Mouse (Mus musculus) kidney, postnatal 14 days (tissue): ENCODE data around the gene Ccnl2.
A peak's percentile ranks its signal among the peaks of the same experiment; 100 is the strongest.

Experiments
- DNase-seq: peaks from one replicate; pipeline ENCODE4 v3.0.0; 2022; ENCODE audit warnings: mixed read lengths

The Ccnl2 gene

DNA sequence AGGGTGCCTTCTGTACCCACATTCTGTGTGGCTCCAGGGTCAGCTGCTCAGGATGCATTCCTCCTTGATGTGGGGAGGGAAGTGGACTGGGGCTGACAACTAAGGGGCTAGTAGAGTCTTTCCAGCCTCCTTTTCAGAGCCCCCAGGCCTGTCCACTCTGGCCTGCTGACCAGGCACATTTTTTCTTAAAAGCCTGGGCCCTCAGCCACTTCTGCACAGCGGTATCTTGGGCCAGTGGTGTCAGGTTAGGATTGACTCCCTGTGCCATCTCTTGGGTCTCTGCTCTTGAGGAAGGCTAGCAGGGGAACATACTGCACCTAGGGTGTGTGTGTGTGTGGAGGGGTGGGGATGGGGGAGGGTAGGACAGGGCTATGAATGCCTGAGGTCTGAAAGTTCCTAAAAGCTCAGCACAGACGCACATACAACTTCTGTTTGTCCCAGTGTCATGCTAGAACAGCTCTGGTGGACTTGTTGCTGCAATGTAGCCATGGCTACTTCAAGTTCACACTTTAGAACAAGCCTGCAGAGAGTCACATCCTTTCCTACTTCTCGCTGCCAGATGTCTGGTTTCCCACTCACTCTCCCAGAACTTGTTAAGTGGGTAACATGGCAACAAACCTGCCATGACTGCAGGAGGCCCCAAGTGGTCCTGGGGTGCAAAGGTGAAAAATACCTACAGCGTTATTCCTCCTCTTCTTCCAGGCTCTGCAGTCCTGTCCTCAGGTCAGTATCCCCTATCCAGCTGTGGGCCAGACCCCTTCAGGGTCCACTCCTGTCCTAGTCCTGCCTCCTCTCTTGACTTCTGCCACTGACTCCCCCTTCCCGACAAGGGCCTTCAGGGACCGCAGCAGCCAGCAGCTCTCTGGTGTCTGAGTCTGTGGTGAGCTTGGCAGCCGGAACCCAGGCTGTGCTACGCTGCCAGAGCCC lies 28.1 kb downstream of the Ccnl2 start:
- DNase-seq, result no peak

DNA sequence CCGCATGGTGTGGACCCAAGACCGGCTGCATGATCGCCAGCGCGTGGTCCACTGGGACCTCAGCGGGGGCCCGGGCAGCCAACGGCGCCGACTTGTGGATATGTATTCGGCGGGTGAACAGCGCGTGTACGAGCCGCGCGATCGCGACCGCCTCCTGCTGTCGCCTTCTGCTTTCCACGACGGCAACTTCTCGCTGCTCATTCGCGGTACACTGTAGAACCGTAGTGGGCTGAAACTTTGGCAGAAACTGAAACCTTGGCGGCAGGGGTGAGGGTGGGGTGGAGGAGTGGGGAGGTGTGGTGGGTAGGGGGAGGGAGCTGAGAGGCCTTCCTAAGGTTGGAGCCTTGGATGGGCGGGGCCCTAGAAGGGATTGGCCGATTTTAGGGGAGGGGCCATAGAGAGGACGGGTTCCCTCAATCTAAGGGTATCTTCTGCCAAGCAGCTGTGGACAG lies 28.7 kb downstream of the Ccnl2 start:
- peak; percentile 79 for DNase-seq

DNA sequence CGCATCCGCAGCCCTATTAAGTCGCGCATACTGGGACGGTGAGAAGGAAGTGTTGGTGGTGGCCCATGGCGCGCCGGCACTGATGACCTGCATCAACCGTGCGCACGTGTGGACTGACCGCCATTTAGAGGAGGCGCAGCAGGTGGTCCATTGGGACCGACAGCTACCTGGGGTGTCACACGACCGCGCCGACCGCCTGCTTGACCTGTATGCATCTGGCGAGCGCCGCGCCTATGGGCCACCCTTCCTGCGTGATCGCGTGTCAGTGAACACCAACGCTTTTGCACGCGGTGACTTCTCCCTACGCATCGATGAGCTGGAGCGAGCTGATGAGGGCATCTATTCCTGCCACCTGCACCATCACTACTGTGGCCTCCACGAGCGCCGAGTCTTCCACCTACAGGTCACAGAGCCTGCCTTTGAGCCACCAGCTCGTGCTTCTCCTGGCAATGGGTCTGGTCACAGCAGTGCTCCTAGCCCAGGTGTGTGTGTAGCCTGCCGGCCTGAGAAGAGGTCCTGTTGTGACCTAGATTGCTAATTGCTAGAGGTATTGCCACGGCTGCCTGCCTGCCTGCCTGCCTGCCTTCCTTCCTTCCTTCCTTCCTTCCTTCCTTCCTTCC lies 29.5 kb downstream of the Ccnl2 start:
- DNase-seq, result peak; percentile 16

DNA sequence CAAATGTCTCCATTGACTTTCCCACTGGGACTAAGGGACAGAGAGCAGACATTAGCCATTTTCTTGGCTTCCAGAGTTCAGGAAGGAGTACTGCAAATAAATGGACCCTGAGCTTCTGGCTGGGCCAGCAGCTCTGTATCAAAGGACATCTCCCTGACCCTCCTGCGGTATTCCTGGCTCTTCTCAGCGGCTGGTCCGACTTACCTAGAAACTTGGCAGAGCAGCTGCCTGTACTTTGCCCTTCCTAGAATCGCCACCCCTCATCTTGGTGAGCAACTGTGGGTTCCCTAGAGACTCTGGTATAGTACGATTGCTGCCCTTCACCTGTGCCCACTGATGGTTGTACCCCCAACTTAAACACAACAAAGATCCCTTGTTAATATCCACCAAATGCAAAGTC lies 30.9 kb downstream of the Ccnl2 start:
- DNase-seq, result peak; percentile 64

DNA sequence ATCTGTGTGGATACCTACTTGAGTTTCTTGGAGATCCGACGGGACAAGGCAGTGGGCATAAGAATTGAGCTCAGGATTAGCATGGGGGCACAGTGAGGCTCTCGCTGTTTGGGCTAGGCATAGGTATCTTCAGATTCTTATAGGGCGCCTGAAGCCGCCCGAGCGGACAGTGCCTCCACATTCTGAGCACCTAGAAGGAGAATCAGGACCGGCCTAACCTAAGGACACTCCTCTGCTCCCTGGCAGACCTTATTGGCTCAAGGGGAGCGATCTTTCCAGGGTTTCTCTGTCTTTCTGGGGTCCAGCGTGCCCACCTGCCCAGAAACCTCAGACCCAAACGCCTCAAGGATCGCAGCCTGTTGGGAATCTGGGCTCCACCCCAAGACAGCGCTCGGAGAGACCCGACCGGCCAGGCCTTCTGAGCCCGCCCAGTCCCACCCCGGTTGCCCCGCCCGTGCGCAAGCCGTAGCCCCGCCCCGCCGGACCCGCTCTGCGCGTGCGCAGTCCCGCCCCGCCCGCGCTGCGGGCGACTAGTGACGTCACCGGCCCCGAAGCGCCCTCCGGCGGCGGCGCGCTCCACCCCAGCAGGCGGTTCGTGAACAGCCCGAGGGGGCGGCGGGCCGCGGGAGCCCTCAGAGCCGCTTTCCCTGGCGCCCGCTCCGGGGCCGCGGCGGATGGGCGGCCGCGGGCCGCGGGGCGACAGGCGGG lies 34.7 kb downstream of the Ccnl2 start, which contains the start of gene Dvl1:
TSS of gene Dvl1 (plus strand) at position 532 of the 708 bp plus-strand sequence.
- peak; percentile 96 for DNase-seq

DNA sequence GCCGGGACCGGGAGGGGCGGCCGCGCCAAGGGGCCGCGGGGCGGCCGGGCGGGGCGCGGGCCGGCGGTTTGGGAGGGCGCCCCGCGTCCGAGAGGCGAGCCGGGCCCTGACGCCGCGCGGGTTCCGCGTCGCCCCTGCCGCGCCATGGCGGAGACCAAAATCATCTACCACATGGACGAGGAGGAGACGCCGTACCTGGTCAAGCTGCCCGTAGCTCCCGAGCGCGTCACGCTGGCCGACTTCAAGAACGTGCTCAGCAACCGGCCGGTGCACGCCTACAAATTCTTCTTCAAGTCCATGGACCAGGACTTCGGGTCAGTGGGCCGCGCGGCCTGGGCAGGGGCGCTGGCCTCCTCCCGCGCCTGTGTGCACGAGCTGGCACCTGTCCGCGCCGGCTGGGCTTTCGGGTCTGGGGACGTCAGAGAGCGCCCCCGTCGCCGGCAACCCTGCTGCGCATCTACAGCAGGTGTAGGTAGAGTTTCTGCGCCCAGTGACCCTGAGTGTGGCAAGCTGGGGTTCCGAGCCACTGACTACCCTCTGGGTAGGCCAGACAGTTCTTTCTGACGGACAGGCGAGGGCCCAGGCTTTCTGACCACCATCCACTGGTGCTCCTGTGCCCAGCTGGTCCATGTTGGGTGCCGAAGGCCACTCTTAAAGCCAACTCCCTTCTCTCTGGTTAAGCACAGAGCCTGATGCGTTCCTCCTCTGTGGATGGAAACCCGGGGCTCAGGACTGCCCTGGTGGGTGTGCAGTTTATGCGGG lies 35.5 kb downstream of the Ccnl2 start:
- DNase-seq, result peak; percentile 69

DNA sequence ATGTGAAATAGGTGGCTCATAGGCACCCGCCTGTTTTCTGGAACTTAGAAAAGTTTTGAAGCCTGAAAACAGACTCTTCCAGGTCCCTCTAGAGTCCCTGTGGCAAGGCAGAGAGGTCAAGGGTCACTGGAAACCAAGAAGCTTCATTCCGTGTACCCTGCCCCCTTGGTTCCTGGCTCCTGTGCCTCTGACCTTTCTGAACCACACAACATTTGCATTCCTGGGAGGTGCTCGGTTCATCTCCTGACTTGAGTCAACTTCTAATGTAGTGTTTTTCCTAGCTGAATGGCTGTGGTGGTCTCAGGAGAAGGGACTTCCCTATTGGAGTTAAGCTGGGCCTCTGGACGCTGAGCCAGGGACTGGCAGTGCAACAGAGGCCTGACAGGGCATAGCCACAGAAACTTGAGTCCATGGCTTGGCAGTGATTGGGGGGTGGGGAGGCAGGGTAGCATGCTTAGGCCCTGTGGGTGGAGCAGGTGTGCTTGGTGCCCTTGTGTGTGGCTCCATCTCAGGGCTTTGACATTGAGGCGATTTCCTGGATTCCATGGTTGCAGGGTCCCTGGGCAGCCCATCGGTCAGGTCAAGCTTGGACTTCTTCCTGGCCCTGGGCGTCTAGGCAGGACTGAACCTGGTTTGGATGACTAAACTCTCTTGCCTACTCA lies 36.3 kb downstream of the Ccnl2 start:
- DNase-seq, result peak; percentile 69

DNA sequence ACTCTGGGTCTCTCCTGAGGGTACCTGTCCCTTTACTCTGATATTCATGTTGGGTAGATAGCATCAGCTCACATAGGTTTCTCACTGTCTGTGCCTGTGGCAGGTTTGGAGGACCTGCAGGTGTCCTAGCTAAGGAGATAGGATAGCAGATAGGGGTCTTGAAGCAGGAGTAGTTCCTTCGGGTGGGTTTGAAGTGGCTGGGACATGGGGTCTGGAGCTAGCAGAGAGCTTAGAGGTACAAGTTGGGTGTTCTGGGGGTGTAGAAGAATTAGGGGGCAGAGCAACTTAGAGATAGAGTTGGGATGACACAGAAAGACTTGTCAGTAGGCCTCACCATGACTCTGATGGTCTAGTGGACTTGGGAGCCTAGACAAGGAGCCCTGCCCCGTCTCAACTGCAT lies 37.1 kb downstream of the Ccnl2 start:
- no peak for DNase-seq

DNA sequence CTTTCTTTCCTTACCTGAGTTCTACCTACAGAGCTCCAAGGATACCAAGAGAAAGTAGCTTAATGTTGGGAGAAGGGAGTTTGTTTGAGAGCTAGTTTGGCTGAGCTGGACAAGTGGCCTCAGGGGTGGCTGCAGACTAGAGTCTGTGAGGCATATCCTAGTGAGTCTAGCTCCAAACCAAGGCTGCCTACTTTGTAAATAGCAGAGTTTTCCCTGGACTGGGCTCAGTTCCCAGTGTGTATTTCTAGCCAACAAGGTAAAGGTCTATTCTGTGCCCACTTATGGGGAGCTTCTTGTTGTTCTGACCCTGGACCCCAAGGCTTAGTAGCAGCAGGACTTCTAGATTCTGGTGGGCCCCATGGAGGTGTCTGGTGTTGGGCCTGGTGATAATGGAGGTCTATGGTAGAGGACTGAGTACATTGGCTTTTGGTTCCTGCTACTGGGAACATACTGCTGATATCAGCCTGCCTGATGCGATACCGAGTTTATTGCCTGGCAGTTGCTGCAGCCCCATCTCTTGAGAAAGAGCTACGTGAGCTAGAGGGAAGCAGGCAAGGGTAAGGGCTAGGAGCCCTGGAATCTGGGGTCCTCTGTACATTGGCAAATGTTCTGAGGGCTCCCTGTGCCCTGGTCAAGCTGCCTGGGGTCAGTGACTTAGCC lies 37.6 kb downstream of the Ccnl2 start:
- peak; percentile 55 for DNase-seq

DNA sequence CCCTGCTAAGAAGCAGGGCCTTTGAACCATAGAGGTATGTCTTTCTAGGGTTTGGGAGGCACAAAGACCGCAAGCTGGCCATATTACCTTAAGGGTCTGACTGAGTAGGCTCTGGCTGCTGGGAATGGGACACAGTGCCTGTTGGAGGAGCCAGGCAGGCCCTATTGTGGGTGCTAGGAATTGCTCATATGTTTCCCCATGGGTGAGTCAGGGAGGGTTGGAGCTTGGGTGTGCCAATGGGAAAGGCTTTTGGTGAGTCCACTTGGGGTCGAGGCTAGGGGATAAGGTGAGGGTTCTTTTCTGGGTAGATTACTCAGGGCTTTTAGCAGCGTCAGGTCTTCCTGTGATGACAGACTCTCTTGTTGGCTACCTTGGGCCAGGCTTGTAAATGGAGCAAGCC lies 39.1 kb downstream of the Ccnl2 start:
- DNase-seq, result no peak

DNA sequence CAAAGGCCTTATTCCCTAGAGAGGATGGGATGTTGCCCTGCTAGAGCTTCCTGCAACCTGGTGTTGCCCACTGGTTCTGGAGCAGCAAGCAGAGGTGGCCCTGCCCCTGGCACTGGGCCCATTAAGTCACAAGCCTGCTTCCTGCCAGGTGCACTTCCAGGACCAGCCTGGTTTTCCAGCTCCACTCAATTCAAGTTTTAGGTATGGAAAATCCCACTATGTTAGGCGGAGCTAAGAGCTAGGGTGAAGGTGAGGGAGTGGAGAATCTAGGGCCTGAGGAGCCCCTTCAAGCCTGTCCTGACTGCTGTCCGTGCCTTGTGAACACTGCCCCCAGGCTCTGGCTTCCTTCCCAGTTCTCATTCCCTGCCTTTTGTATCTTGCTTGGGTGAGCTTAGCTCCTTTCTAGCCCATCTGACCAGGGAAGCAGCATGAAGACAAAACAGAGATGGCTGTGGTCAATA lies 39.7 kb downstream of the Ccnl2 start:
- DNase-seq, result peak; percentile 79

DNA sequence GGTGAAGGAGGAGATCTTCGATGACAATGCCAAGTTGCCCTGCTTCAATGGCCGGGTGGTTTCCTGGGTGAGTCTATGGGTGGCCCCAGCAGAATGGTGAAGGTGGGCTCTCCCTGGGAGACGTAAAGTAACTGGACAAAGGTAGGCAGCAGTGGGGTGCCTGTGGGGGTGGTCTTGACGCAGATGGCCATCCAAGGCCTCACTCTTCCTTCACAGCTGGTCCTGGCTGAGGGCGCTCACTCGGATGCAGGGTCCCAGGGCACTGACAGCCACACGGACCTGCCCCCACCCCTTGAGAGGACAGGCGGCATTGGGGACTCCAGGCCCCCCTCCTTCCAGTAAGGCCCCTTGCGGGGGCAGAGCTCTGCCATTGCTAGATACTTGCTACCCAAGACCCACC lies 41.1 kb downstream of the Ccnl2 start:
- peak; percentile 5 for DNase-seq

DNA sequence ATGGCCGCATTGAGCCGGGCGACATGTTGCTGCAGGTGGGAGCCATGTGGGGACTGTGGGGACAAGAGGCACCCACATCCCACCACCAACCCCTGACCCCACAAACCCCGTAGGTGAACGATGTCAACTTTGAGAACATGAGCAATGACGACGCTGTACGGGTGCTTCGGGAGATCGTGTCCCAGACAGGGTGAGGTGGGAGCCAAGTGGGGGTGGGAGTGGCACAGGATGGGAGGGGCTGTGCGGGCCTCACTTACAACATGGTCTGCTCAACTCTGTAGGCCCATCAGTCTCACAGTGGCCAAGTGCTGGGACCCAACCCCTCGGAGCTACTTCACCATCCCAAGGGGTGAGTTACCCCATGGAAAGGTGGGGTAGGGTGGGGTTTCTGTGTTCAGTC lies 42.7 kb downstream of the Ccnl2 start:
- no peak for DNase-seq

DNA sequence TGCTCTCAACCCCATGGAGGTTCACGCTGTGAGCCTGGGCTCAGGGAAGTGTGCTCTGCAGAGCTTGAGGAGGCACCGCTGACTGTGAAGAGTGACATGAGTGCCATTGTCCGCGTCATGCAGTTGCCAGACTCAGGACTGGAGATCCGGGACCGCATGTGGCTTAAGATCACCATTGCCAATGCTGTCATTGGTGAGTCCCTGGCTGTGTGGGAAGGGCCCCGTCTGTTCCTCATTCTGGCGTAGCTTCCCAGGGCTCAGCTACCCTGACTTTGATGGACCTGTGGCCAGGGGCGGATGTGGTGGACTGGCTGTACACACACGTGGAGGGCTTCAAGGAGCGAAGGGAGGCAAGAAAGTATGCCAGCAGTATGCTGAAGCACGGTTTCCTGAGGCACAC lies 43.8 kb downstream of the Ccnl2 start:
- no peak for DNase-seq

DNA sequence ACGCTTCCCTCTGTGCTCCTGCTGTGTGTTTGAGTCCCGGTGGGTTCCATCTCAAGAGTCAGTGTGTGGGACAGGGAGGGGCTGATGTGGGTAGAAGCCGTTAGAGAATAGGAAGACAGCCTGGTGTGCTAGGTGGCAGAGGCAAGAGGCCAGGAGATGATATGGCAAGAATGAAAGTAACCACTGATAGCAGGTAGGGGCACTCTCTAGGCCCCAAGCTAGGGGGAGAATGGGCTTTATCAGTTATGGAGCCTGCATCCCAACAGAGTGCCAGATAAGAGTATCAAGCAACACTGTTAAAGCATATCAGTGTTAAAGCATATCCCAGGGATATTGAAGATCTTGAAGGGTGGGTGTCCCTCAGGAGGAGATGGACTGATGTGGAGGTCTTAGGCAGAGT lies 44.6 kb downstream of the Ccnl2 start:
- no peak for DNase-seq

DNA sequence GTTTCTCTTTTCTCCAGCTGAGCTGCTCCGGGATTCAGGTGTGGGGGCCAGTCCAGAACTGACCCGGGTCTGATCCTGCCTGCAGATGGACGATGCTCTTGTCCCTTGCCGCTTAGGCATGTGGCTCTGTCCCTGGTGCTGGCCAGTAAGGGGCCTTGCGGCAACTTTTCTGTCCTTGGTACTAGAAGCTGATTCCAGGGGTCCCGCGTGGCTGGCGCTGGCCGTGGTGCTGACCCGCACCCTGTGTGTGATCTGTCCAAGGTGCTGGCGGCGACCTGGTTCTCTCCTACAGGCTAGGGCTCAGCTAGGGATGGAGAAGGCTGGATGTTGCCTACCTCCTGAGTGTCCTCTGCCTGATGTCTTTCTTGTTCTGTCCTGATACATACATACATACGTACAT lies 47.0 kb downstream of the Ccnl2 start:
- peak; percentile 81 for DNase-seq

DNA sequence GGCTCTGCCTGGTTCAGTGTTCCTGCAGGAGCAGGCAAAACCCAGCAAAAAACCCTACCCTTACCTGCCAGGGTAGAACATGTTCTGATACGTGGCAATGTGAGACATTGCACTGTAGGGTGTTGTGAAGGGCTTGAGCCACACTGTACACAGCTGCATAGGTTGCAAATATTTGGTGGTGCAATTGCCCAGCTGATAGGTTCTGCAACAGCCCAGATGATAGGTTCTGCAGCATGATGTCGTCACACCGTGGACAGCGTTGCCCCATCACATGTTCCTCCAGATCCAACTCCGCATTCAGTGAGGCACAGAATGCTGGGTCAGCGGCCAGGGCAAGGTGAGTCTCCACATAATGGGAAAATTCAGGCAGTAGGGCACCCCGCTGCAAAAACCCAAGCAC lies 49.5 kb downstream of the Ccnl2 start:
- DNase-seq, result no peak

DNA sequence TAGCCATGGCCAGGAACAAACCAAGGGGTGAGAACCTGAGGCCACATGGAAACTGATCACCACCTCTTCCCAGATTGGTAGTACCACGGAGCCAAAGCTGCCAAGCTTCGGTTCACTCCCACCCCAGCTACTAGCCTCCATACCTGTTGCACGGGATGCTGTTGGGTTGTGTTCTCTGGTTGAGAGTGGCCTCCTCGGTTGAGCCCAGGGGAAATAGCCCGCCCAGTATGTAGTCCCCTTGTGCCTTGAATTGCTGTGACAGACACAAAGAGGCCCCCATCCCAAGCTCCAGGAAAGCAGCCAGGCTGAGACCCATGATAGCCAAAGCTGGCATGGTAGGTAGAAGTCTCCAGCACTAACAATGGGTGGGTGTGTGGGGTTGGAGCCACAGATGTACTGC lies 50.7 kb downstream of the Ccnl2 start, which contains the start of gene Tas1r3:
TSS of gene Tas1r3 (minus strand) at position 362 of the 400 bp plus-strand sequence.
- no peak for DNase-seq

DNA sequence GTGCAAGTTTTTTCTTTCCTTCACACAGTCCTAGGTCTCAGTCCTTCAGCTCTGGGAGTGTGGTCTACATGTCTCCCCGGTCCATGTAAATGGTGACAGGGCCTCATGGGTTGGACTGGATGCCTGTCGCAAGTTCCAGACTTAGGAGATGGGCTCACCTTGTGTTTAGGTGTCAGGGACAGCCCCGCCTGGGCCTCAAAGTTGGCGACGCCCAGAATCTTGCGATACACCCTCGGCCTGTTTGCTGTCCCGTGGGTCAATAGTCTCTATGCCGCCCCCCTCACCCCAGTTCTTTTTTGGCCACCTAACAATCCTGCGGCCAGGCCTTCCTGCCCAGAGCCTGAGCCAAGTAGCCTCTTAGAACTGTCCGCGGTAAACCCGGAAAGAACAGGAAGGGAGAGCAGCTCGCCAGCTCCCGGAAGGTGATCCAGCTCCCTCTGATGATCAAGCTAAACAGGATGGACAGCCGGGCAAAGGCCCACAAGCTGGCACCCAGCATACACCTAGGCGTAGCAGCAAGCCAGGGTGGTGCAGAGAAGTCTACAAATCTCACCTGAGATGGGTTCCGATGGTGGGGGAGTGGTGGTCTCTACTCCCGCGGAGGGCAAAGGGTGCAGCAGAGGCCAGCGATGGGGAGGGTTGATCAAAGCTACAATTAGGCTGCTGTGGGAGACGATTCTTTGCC lies 56.5 kb downstream of the Ccnl2 start:
- DNase-seq, result peak; percentile 57

DNA sequence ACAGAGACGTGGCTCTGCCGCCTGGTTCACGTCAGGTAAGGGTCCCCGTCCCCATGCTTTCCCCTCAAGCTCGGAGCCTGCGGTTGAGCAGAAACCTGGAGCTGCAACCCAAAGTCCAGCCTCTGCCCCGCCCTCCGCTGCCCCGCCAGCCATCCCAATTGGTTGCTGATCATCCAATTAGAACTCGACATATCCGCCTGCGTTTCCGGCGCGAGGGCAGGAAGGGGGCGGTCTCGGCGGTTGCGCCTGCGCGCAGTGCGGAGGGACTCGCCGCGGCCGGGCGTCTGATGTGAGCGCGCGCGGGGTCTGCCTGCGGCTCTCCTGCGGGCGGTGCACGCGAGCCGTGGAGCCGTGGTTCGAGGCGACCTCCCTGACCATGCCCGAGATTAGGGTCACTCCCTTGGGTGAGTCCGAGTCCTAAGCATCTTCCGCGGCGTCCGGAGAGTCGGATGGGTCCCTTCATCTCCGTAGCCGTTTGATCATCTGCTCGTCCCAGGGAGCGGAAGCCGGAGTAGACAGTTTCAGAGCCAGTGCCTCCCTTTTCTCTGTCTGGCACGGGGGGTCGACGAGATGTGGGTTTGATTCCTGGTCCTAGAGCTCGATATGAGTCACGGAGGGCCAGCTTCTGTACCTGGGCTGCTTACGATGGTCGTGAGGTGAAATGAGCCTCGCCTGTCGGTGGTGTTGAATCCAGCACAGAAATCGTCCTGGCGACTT lies 57.2 kb downstream of the Ccnl2 start, which contains the start of the genes Cptp and Ints11:
TSS of gene Cptp (minus strand) at position 124 of the 717 bp plus-strand sequence.
TSS of gene Ints11 (plus strand) at position 230 of the 717 bp plus-strand sequence.
- DNase-seq, result peak; percentile 98
